Mouse (Mus musculus): Measurements from ENCODE around the gene Gpr3. TPM values are rescaled to one million over a fixed set of nuclear protein-coding genes. Genes with fewer than 3 reads are reported as not detected.

The Gpr3 gene
- polyA plus RNA-seq, 1 experiment = not detected

DNA sequence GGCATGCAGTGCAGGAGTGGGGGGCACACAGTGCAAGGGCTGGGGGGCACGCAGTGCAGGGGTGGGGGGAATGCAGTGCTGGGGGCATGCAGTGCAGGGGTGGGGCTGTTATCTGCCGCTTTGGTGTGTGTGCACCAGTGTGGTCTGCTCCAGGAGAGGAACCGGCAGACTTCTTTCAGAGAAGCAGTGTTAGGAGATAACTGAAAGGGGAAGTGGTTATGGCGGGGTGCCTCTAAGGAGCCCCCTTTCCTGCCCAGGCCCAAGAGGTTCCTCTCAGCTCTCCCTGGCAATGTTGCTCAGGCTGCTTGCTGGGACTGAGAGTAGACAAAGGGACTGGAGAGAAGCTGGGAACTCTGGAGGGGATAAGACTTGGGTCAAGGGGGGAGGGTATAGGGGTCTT lies 25.6 kb upstream of the Gpr3 start:
- Histone ChIP-seq H3K4me1 (replicated peaks; ENCODE audit: control insufficient read depth, insufficient read depth, low read length) (peaks cover 22% of the 10 kb centered on the region), H3K4me3 (ENCODE audit: control insufficient read depth, insufficient read depth, low read length) (no peak overlapping the region), H3K36me3 (ENCODE audit: control insufficient read depth, insufficient read depth, low read length) (no peaks in the 10 kb centered on the region), H3K27ac (ENCODE audit: control insufficient read depth, insufficient read depth, low read length) (peak overlapping the region; percentile 64; the same call in 1 of the 2 replicates), H3K27me3 (ENCODE audit: control insufficient read depth, insufficient read depth, low read length) (no peaks in the 10 kb centered on the region)
- peak; percentile 61 for DNase-seq
- whole genome bisulfite sequencing = 9% methylated on average over 4 of the region's 4 CpGs
- TF ChIP-seq POLR2A (IDR thresholded peaks at IDR 0.05; ENCODE audit: control insufficient read depth, extremely low read depth, insufficient read depth, low read length, poor library complexity) (no peak), CTCF (IDR thresholded peaks at IDR 0.05; ENCODE audit: borderline replicate concordance, control insufficient read depth, extremely low read depth, insufficient read depth, low read length, poor library complexity) (no peak)

DNA sequence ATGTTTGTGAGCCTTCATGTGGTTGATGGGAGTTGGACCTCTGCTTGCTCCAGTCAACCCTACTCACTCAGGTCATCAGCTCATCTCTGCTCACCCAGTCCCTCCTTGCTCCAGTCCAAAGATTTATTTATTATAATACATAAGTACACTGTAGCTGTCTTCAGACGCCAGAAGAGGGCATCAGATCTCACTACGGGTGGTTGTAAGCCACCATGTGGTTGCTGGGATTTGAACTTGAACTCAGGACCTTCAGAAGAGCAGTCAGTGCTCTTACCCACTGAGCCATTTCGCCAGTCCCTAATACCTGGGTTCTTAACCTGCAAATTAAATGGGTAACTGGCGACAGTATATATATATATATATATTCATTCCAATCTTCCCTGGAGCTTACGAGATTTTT lies 23.1 kb upstream of the Gpr3 start:
- no peak for TF ChIP-seq POLR2A (IDR thresholded peaks at IDR 0.05; ENCODE audit: control insufficient read depth, extremely low read depth, insufficient read depth, low read length, poor library complexity)
- no peak for TF ChIP-seq CTCF (IDR thresholded peaks at IDR 0.05; ENCODE audit: borderline replicate concordance, control insufficient read depth, extremely low read depth, insufficient read depth, low read length, poor library complexity)
- H3K36me3 ChIP-seq (ENCODE audit: control insufficient read depth, insufficient read depth, low read length) = no peaks in the 10 kb centered on the region
- no peaks in the 10 kb centered on the region for H3K27me3 ChIP-seq (ENCODE audit: control insufficient read depth, insufficient read depth, low read length)

DNA sequence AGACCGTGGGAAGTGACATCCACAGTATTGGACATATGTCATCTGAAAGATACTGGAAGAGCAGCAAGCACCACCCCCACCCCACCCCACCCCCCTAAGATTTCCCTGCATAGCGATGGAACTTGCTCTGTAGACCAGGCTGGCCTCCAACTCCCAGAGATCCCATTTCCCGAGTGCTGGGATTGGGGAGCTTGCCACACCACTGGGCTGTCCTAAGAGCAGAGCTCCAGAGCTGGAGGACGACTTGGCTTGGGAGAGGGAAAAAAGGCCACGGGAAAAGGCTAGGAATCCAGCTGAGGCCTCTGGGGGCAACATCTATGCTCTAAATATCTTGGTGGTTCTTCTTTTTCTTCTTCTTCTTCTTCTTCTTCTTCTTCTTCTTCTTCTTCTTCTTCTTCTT lies 22.4 kb upstream of the Gpr3 start:
- no peak for DNase-seq
- H3K27me3 ChIP-seq (ENCODE audit: control insufficient read depth, insufficient read depth, low read length) = no peaks in the 10 kb centered on the region
- H3K36me3 ChIP-seq (ENCODE audit: control insufficient read depth, insufficient read depth, low read length) = no peaks in the 10 kb centered on the region
- no peak for TF ChIP-seq CTCF (IDR thresholded peaks at IDR 0.05; ENCODE audit: borderline replicate concordance, control insufficient read depth, extremely low read depth, insufficient read depth, low read length, poor library complexity)
- TF ChIP-seq POLR2A (IDR thresholded peaks at IDR 0.05; ENCODE audit: control insufficient read depth, extremely low read depth, insufficient read depth, low read length, poor library complexity) = no peak
- no peak overlapping the region for H3K4me3 ChIP-seq (ENCODE audit: control insufficient read depth, insufficient read depth, low read length)
- H3K27ac ChIP-seq (ENCODE audit: control insufficient read depth, insufficient read depth, low read length) = no peak overlapping the region
- 85% methylated on average over 5 of the region's 5 CpGs for WGBS
- peaks cover 11% of the 10 kb centered on the region for H3K4me1 ChIP-seq (replicated peaks; ENCODE audit: control insufficient read depth, insufficient read depth, low read length)

More for the DNA sequence above, 23.1 kb upstream of the Gpr3 start:
- 91% methylated on average over 5 of the region's 5 CpGs for WGBS
- H3K4me1 ChIP-seq (replicated peaks; ENCODE audit: control insufficient read depth, insufficient read depth, low read length) = peaks cover 14% of the 10 kb centered on the region
- H3K4me3 ChIP-seq (ENCODE audit: control insufficient read depth, insufficient read depth, low read length) = no peak overlapping the region
- no peak overlapping the region for H3K27ac ChIP-seq (ENCODE audit: control insufficient read depth, insufficient read depth, low read length)
- no peak for DNase-seq

DNA sequence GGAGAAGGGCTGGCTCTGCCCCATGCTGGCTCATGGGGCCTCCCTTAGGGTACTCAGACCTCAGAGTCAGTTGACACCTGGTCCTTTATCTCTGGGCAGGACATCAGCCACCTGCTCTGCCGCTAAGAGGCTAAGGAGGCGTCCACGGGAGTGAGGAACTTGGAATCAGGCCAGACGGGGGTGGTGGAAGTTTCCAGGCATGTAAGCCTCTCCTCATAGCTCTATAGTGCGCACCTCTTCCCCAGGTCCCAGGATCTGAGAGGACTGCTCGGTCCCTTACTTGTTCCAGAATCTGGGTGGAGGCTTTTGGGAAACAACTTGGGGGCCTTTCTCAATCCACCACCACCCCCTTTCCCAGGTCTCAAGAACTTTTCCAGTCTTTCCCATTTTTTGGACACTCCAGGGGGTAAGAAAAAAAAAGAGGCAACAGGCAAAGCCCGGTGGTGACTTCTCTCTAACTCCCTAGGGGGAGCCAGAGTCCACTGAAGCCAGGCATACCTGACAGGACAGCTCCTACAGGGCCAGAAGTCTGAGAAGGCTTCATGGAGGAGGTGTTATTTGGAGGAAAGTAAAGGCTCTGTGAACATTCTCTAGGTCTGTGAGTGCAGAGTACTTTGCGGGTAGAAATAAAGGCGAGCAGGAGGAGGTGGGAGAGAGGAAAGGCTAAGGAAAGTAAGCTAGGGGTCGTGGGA lies 21.1 kb upstream of the Gpr3 start:
- TF ChIP-seq POLR2A (IDR thresholded peaks at IDR 0.05; ENCODE audit: control insufficient read depth, extremely low read depth, insufficient read depth, low read length, poor library complexity) (no peak), CTCF (IDR thresholded peaks at IDR 0.05; ENCODE audit: borderline replicate concordance, control insufficient read depth, extremely low read depth, insufficient read depth, low read length, poor library complexity) (no peak)
- peaks cover 8% of the 10 kb centered on the region for H3K4me1 ChIP-seq (replicated peaks; ENCODE audit: control insufficient read depth, insufficient read depth, low read length)
- no peaks in the 10 kb centered on the region for H3K27me3 ChIP-seq (ENCODE audit: control insufficient read depth, insufficient read depth, low read length)
- no peaks in the 10 kb centered on the region for H3K36me3 ChIP-seq (ENCODE audit: control insufficient read depth, insufficient read depth, low read length)
- 51% methylated on average over 10 of the region's 10 CpGs for WGBS
- DNase-seq = peak; percentile 68
- H3K27ac ChIP-seq (ENCODE audit: control insufficient read depth, insufficient read depth, low read length) = no peak overlapping the region
- H3K4me3 ChIP-seq (ENCODE audit: control insufficient read depth, insufficient read depth, low read length) = no peak overlapping the region

DNA sequence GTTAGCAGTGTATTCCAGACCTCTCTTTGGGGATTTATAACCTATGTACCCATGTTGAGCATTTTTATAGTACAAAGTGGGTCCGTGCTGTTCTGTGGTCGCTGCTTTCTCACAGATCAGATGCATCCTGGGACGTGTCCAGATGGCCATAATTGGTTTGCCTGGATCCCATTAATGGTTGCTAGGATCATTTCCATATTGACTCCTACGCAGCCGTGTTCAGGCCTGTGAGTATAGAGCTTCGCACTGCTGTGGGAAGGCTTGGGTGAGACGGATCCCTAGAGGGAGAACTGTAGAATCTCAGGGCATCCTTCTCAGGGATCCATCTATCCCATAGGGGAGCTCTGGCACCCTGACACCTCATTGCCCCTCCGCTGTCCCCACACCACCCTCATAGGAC lies 17.2 kb upstream of the Gpr3 start:
- H3K4me1 ChIP-seq (replicated peaks; ENCODE audit: control insufficient read depth, insufficient read depth, low read length) = no peaks in the 10 kb centered on the region
- no peak overlapping the region for H3K4me3 ChIP-seq (ENCODE audit: control insufficient read depth, insufficient read depth, low read length)
- WGBS = 96% methylated on average over 8 of the region's 8 CpGs
- no peaks in the 10 kb centered on the region for H3K27me3 ChIP-seq (ENCODE audit: control insufficient read depth, insufficient read depth, low read length)
- no peak for TF ChIP-seq CTCF (IDR thresholded peaks at IDR 0.05; ENCODE audit: borderline replicate concordance, control insufficient read depth, extremely low read depth, insufficient read depth, low read length, poor library complexity)
- DNase-seq = no peak
- H3K27ac ChIP-seq (ENCODE audit: control insufficient read depth, insufficient read depth, low read length) = no peak overlapping the region
- no peaks in the 10 kb centered on the region for H3K36me3 ChIP-seq (ENCODE audit: control insufficient read depth, insufficient read depth, low read length)

DNA sequence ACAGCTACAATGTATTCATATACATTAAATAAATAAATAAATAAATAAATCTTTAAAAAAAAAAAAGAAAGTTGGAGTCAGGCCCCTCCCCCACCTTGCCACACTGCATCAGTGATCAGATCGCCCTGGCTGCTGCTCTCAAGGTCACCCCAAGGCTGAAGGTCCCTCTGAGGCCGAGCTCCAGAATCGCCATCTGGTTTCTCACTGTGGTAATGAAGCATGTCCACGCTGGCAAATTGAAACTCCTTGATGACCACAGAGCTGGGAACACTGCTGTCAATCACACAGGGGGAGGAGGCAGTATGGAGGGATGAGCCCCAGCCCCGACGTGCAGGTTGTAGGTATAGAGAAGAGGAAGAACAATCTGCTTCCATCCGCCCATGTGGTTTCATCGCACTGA lies 15.3 kb upstream of the Gpr3 start:
- Histone ChIP-seq H3K4me3 (ENCODE audit: control insufficient read depth, insufficient read depth, low read length) (no peak overlapping the region), H3K27ac (ENCODE audit: control insufficient read depth, insufficient read depth, low read length) (no peak overlapping the region), H3K36me3 (ENCODE audit: control insufficient read depth, insufficient read depth, low read length) (no peaks in the 10 kb centered on the region), H3K27me3 (ENCODE audit: control insufficient read depth, insufficient read depth, low read length) (no peaks in the 10 kb centered on the region), H3K4me1 (replicated peaks; ENCODE audit: control insufficient read depth, insufficient read depth, low read length) (0 out of 2 replicates have a peak, but pooled peaks cover 2% of the 10 kb centered on the region)
- TF ChIP-seq POLR2A (IDR thresholded peaks at IDR 0.05; ENCODE audit: control insufficient read depth, extremely low read depth, insufficient read depth, low read length, poor library complexity) = no peak
- TF ChIP-seq CTCF (IDR thresholded peaks at IDR 0.05; ENCODE audit: borderline replicate concordance, control insufficient read depth, extremely low read depth, insufficient read depth, low read length, poor library complexity) = no peak
- WGBS = 64% methylated on average over 8 of the region's 8 CpGs
- no peak for DNase-seq

DNA sequence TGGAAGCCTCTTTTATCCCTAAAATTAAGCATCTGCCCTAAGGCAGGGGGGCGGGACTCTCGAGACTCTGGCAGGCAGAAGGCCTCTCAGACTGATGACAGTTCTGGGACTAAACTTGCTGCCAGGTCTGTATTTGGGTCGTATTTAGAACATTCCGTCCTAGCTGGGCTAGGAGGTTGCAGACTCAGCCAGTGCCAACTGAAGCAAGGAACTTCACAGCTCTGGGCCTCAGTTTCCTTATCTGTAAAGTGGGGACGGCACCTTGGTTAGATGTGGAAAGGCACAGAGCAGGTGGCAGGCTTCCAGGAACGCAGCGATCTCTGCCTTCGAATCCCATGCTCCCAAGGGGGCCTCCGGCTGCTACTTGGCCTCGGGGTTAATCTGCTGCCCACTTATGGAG lies 13.7 kb upstream of the Gpr3 start:
- TF ChIP-seq POLR2A (IDR thresholded peaks at IDR 0.05; ENCODE audit: control insufficient read depth, extremely low read depth, insufficient read depth, low read length, poor library complexity) = no peak
- no peak overlapping the region for H3K27ac ChIP-seq (ENCODE audit: control insufficient read depth, insufficient read depth, low read length)
- no peak for DNase-seq
- 0 out of 2 replicates have a peak, but pooled peaks cover 2% of the 10 kb centered on the region for H3K4me1 ChIP-seq (replicated peaks; ENCODE audit: control insufficient read depth, insufficient read depth, low read length)
- 90% methylated on average over 10 of the region's 10 CpGs for WGBS
- H3K36me3 ChIP-seq (ENCODE audit: control insufficient read depth, insufficient read depth, low read length) = no peaks in the 10 kb centered on the region
- no peaks in the 10 kb centered on the region for H3K27me3 ChIP-seq (ENCODE audit: control insufficient read depth, insufficient read depth, low read length)
- H3K4me3 ChIP-seq (ENCODE audit: control insufficient read depth, insufficient read depth, low read length) = no peak overlapping the region
